Mouse (Mus musculus): Measurements from ENCODE around the gene Insm2.
"Not testable (repeated sequence)": the region's sequence is repeated elsewhere in the genome, so short reads cannot be mapped to it uniquely, and the experiment has no call there.

The Insm2 gene

DNA sequence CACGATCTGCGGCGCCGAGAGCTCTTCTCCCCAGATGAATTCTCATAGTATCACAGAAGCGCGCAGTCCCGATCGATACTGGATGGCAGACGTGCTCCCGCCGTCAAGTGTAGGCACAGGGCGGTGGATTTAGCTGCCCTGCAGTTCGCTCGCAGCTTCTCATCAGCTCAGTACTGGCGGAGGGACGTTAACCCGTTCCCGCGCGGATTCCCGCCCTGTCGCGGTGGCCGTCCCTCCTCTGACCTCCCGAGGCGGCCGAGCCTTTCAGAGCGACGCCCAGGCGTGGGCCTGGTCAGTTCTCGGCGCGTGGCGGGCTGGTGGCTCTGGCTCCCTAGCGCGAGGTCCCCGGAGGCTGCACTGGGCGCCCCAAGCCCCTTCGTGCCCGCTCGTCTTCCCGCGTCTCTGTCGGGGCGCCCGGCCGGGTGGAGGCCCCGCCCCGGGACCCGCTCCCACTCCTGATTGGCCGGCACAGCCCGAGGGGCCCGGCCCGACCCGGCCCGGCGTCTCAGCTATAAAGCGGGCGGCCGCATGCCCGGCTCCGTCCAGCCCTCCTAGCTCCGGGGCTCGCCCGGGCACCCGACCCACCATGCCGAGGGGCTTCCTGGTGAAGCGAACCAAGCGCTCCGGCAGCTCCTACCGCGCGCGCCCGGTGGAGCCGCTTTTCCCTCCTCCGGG, at the start of gene Insm2:
Gene Insm2 (plus strand): TSS at position 541 of the 675 bp plus-strand sequence.
- DNase-seq (ENCODE audit: low spot score in 2 of 2) = no peak

DNA sequence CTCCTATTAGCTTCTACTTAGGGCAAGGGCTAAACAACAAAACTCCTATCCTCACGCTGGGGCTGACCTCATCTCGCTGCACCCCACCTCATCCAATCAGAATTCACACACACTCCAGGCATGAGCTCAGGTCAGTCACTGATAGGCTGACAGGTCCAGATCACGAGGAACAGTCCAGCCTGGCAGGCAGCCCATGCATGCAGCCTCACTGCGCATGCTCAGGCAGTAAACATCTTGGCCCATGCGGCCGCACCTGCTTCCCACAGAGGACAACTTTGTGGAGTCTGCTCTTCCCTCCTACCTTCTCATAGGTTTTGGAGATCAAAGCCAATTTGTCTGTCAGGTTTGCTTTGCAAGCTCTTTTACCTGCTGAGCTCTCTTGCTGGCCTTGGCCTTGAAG, 44.3 kb upstream of the Insm2 start:
- DNase-seq (ENCODE audit: low spot score in 2 of 2) = not testable (repeated sequence)

DNA sequence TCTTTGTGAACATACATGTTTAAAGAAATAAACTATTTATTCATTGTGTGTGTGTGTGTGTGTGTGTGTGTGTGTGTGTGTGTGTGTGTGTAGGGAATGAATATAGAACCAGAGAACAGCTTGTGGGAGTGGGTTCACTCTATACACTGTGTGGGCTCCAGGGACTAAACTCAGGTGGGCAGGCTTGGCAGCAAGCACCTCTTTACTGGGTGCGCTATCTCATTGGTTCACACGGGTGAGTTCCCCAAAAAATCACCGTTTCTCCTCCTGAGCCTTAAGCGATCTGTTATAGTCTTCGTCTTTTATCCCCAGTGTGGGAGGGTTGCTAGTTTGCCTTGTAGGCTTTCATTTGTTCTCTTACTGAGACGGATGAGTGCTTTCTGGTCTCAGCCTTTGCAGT, 41.4 kb upstream of the Insm2 start:
- no peak for DNase-seq (ENCODE audit: low spot score in 2 of 2)

DNA sequence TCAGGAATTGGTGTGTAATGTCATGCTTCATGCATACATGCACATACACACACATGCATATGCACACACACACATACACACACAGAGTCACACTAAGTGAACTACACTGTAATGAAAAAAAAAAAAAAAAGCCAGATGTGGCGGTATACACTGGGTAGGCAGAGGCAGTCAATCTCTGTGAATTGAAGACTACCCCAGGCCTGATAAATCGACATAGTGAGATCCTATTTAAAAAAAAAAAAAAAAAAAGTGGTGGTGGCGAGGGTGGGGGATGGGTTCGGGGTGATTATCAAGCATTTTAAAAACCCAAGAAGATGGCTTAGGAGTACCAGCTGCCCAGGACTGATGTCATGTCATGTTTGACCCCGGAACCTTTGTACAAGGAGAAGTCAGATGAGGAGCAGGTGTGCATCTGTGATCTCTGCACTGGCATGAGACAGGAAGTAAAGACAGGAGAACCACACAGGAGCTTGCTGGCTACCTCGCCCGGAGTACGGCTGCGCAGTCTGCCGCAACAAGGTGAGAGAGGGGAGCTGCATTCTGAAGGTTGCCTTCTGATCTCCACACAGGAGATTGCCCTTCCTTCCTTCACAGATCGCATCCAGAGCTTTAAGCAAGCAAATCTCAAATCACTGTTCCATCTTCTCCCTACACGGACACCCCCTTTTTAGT, 39.9 kb upstream of the Insm2 start:
- DNase-seq (ENCODE audit: low spot score in 2 of 2) = no peak

DNA sequence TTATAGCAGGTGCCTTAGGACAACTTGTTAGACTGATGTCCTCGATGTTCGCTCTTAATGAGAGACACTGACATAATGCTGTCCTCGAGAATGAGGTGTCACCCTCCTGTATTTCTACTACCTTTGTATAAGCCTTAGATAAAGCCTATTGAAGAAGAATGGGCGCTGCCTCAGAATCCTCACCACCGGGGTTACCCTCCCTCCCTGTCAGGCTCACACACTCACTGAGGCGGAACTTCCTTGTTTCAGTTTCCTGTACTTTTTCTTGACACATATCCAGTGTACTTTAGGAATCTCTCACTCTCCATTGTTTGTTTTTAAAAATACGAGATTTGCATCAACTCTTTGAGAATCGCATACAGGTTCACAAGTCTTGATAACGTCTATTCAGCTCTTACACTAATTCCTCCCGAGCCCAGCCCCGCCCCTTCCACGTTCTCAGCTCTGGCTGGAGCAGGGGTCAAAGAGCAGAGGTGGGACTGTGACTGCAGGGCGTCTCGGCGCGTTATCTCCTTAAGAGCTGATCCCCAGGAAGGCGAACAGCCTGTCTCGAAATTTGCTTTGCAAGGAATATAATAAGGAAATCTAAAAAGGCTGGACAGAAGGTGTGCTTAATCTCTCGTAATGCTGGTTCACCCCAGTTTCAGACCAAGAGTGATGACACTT, 39.1 kb upstream of the Insm2 start:
- no peak for DNase-seq (ENCODE audit: low spot score in 2 of 2)

DNA sequence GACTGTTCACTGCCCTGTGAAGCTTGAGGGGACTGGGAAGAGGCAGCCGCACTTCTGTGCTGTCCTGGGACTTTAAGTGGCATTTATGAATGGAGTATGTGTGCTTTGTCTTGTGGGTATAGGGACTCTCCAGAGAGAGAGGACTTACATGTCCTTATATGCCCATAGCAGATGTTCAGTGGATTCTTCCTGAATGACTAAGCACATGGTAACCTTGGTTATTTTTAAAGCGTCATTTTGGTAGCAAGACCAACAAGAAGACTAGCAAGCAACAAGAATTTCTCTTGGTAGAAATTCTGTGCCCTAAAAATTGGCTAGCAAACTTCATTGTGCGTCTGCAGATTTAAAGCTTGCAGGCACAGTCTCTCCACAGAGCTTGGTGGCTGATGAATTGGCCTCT, 35.5 kb upstream of the Insm2 start:
- DNase-seq (ENCODE audit: low spot score in 2 of 2) = no peak

DNA sequence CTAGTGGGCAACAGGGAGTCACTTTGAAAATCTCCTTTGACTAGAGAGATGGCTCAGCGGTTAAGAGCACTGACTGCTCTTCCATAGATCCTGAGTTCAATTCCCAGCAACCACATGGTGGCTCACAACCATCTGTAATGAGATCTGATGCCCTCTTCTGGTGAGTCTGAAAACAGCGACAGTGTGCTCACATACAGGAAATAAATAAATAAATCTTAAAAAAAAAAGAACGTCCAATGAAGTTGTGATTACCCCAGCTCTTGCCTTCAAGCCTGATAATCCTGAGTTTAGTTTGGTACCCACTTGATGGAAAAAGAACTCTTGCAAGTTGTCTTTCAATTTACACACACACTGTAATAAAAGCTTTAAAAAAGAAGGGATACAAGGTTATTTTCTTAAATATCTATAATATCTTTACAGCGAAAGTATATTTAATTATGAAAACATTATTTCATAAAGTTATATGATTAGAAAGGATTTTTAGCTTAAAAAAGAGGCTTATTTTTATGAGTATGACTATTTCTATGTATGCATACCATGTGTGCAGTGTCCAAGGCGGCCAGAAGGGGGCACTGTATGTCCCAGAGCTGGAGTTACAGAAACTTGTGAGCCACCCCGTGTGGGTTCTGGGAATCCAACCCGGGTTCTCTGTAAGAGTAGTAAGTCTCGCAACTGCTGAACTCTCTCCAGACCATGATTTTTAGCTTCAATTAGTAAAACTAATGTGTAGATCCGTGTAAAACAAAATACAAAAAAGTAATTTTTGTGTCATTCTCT, 34.9 kb upstream of the Insm2 start:
- DNase-seq (ENCODE audit: low spot score in 2 of 2) = no peak

DNA sequence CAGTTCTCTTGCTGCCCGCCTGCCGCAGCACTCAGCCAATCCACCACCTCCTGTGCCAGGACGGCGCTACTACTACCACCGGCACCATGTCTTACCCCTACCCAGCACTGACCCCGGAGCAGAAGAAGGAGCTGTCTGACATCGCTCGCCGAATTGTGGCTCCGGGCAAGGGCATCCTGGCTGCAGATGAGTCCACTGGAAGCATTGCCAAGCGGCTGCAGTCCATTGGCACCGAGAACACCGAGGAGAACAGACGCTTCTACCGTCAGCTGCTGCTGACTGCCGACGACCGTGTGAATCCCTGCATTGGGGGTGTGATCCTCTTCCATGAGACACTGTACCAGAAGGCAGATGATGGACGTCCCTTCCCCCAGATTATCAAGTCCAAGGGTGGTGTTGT, 34.0 kb upstream of the Insm2 start, which contains the start of gene Aldoart2:
Gene Aldoart2 (plus strand): TSS at position 34 of the 400 bp plus-strand sequence.
- DNase-seq (ENCODE audit: low spot score in 2 of 2) = no peak

DNA sequence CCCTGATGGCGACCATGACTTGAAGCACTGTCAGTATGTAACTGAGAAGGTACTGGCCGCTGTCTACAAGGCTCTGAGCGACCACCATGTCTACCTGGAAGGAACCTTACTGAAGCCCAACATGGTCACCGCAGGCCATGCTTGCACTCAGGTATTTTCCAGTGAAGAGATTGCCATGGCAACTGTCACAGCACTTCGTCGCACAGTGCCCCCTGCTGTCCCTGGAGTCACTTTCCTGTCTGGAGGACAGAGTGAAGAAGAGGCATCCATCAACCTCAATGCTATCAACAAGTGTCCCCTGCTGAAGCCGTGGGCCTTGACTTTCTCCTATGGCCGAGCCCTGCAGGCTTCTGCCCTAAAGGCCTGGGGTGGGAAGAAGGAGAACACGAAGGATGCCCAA, 33.4 kb upstream of the Insm2 start:
- no peak for DNase-seq (ENCODE audit: low spot score in 2 of 2)

DNA sequence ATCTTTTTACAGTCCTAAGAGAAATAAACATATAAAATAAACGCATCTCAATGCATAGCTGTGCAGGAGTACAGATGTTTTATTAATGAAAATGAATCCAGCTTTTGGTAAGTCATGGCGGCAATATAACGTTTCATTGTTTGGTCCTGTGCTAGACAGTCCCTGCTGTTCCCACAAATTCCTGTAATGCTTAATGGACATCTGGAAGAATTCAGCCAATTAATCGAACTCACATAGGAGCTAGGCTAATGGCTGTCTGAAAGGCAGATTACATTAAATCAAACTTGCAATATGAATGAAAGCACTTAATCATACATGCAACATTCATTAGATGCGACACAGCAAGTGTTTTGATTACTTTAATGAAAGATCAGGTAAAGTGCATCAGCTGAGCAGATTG, 32.4 kb upstream of the Insm2 start:
- no peak for DNase-seq (ENCODE audit: low spot score in 2 of 2)

DNA sequence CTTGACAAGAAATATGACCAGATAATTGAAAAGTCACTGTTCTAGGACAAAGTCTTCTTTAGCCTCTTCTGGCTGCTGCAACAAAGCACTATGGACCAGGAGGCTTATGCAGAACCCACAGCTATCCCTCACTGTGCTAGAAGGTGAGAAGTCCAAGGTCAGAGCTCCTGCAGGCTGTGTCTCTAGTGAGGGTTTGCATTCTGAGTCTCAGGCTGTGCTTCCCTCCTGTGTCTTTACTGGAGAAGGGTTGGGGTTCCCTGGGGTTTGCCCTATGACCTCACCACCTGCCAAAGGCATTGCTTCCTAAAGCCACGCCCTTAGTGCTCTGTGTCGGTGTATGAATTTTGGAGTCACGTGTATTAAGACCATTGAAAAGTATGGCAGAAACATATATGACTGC, 30.8 kb upstream of the Insm2 start:
- DNase-seq (ENCODE audit: low spot score in 2 of 2) = no peak

DNA sequence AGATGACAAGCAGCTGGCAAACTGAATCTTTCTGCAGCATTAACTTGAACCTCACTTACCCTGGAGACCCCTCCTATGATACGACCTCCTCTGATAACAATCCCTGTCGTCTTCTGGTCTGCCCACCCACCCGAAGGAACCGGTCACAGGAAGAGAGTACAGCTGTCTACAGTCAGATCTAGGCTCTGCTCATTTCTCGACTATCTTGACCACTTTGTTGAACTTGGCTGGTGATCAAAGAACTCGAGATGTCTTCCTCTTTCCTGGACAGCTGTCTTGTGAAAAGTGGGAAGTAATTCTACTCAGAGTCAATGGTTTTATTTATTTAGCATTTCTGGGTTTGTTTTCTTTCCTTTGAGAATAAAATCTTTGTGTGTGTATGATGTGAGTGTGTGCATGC, 29.6 kb upstream of the Insm2 start:
- peak in 1 of 2 experiments; percentile 8 for DNase-seq (ENCODE audit: low spot score in 2 of 2)

DNA sequence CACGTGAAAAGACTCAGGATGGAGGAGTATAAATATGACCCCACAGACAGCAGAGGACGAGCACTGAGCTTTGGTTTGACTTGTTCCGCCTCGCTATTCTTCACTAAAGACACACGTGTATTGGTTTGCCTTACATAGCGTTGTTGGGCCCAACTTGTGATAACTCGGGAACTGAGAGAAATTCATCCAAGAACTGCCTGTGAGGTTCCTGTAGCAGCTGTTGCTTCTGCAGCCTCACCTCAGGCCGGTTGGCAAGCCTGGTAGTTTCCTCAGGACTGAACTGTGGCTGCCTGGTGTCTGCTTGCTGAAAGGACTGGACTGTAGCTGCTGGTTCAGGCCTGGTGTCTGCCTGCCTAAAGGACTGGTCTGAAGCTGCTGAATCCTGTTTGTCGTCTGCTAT, 28.6 kb upstream of the Insm2 start:
- DNase-seq (ENCODE audit: low spot score in 2 of 2) = no peak

DNA sequence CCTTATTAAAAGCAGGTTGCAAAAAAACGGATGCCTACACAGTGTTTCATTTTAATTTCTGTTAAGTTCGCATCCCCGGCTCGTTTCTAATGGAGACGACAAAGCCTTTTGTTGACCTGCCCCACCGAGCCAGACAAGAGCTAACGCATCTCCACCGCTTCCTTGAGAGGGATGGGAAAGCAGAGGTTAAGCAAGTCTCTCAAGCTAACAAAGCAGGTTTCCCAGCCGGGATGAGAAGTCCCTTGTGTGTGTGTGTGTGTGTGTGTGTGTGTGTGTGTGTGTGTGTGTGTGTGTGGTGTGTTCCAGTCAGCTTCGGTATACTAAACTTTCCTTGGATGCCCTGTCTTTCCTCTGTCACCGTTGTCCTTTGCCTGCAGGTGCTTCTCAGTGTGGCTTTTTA, 28.0 kb upstream of the Insm2 start:
- no peak for DNase-seq (ENCODE audit: low spot score in 2 of 2)

DNA sequence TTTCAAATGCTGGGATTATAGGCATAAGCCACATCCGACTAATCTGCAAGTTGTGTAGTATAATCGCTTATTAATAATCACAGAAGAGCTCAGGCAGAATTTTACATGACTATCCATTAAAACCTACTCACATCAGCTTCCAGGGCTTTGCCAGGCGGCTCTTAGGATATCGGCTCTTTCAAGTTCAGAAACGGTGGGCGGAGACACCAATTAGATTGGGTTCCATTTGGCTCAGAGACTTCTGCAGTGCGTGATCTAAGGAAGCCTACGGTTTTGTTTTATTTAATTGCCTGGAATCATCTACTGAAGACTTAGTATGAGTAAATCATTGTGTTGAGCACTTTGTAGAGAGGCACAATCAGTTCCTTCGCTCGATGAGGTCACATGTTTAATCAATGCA, 27.6 kb upstream of the Insm2 start:
- no peak for DNase-seq (ENCODE audit: low spot score in 2 of 2)

DNA sequence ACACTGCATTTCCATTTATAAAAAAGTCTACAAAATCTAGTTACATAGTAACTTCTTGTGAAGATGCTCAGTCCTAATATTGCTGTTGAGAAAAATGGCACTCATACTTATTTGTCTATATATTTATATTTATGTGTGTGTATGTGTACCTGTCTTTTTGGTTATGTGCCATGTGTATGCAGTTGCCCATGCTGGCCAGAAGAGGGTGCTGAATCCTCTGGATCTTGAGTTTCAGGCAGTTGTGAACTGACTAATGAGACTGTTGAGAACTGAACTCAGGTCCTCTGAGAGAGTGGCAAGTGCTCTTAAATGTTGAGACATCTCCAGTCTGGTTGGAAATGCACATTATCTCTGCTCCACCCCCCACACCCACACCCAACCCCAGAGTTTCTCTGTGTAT, 26.1 kb upstream of the Insm2 start:
- DNase-seq (ENCODE audit: low spot score in 2 of 2) = no peak

DNA sequence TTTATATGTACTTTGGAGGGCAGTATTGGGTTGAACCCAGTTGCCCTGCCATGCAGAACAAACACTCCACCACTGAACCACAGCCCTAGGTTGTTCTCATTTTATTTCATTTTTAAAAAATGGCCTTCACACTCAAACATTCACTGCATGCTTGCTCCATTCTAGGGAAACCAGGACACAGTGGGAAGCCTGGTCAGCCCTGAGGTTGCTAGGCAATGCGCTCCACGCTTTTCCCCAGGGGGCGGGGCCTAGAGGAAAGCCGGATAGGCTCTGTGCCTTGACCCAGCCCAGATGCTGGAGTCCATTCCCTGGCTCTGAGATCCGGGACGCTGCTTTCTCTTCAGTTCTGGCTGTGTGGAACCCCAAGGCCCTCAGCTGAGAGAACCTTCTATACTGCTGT, 25.4 kb upstream of the Insm2 start:
- DNase-seq (ENCODE audit: low spot score in 2 of 2) = no peak

DNA sequence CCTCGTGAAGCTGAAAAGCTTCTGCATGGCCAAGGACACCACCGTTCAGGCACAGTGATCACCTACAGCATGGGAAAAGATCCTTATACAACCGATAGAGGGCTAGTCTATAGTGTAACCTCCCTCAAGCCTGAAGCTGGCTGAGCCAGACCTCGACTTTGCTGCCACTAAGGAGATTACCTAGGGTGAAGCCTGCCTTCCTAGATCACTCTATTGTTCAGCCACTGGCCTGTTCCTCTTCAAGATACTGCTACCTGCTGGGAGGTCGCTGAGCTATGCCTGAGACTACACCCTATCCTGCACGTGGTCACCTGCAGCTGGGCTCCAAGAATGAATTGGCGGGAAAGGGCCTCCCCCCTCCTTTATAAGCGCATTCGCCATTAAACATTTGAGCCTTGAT, 12.3 kb upstream of the Insm2 start:
- not testable (repeated sequence) for DNase-seq (ENCODE audit: low spot score in 2 of 2)

DNA sequence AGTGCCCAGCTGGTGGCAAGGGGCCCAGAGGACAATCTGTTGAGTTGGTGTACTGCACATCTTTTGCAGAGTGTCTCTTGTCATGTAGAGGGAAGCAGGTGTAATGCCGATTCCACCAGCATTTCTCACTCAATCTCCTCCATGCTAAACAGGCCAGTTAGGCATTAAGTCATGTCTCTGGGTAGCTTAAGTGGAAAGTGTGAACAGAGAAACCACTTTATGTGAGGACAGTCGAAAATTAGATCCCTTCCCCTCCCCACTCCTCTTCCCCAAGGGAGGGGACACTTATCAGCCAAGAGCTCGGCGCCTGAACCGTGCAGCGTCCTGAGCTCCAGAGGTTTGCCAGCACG, 715 bp upstream of the Insm2 start:
- DNase-seq (ENCODE audit: low spot score in 2 of 2) = no peak

DNA sequence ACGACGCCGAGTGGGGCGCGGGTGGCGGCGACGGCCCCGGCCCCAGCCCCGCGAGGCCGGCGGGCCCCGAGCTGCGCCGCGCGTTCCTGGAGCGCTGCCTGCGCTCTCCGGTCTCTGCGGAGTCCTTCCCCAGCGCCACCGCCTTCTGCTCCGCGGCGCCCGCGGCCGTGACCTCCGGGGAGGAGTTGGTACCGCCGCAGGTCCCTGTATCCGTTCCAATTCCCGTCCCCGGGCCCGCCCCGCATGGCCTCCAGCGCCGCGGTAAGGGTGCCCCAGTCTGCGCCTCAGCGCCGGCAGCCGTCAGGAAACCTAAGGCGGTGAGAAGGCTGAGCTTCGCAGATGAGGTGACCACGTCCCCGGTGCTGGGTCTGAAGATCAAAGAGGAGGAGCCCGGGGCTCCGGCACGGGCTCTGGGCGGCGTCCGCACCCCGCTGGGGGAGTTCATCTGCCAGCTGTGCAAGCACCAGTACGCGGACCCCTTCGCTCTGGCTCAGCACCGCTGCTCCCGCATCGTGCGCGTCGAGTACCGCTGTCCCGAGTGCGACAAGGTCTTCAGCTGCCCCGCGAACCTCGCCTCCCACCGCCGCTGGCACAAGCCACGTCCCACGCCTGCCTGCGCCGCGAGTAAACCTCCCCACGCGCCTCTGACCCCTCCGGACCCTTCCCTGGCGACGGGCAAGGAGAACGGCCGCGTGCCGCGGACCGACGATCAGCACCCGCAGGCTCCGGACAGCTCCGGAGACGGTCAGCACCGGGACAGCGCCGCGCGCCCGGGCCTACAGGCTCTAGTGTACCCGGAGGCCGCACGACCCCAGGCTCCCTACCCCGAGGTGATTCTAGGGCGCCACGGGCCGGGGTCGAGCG, 644 bp downstream of the Insm2 start:
- DNase-seq (ENCODE audit: low spot score in 2 of 2) = peak; percentile 4 to 9

DNA sequence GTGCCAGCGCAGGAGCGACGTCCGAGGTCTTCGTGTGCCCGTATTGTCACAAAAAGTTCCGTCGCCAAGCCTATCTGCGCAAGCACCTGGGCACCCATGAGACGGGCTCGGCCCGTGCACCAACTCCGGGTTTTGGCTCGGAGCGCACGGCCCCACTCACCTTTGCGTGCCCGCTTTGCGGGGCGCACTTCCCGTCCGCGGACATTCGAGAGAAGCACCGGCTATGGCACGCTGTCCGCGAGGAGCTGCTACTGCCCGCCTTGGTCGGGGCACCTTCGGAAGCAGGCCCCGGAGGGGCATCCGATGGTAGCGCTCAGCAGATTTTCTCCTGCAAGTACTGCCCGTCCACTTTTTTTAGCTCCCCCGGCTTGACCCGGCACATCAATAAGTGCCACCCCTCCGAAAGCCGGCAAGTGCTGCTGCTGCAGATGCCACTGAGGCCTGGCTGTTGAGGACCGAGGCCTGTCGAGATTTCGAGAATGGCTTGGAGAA, 1.3 kb downstream of the Insm2 start:
- DNase-seq (ENCODE audit: low spot score in 2 of 2) = no peak
